Mouse (Mus musculus) forebrain, embryonic 11.5 days (tissue): ENCODE measurements at regions not wholly inside any gene's neighbourhood (a gene's known extent, or its start where the extent isn't known, plus 50 kb on each side); places are given as distances from the start of the nearest gene placed in this dataset.

Experiments used
- ATAC-seq: fragments of 200-750 bp; cut with Nextera tagmentation; replicated peaks from 2 replicates; pipeline ENCODE4 v1.8.0; 2017; ENCODE audit warnings: moderate TSS enrichment; ENCODE audit not compliant: low FRiP score
- DNase-seq: peaks from one replicate; pipeline ENCODE4 v3.0.0-alpha.2; 2017; ENCODE audit warnings: low spot score
- H3K27ac ChIP-seq: fragments of 300-500 bp; sonication (generic); 2 replicates; pipeline ENCODE4 v1.5.1; 2014; ENCODE audit warnings: low read depth, low read length
- H3K27me3 ChIP-seq: fragments of 300-500 bp; sonication (generic); 2 replicates; pipeline ENCODE4 v1.6.1; 2014; ENCODE audit warnings: mild to moderate bottlenecking, low read length, mixed read lengths; ENCODE audit not compliant: control insufficient read depth, insufficient read depth
- H3K36me3 ChIP-seq: fragments of 300-500 bp; sonication (generic); 2 replicates; pipeline ENCODE4 v1.6.1; 2014; ENCODE audit warnings: mild to moderate bottlenecking, low read length, moderate library complexity, mixed read lengths; ENCODE audit not compliant: control insufficient read depth, insufficient read depth
- H3K4me1 ChIP-seq: fragments of 300-500 bp; sonication (generic); replicated peaks from 2 replicates; pipeline ENCODE4 v1.6.1; 2014; ENCODE audit warnings: low read length, mixed read lengths; ENCODE audit not compliant: control insufficient read depth, insufficient read depth
- H3K4me2 ChIP-seq: fragments of 300-500 bp; sonication (generic); 2 replicates; pipeline ENCODE4 v1.6.1; 2014; ENCODE audit warnings: low read depth, mild to moderate bottlenecking, low read length, moderate library complexity, mixed read lengths; ENCODE audit not compliant: severe bottlenecking
- H3K4me3 ChIP-seq: fragments of 300-500 bp; sonication (generic); 2 replicates; pipeline ENCODE4 v1.5.1; 2014; ENCODE audit warnings: low read depth, low read length
- H3K9ac ChIP-seq: fragments of 300-500 bp; sonication (generic); 2 replicates; pipeline ENCODE4 v1.6.1; 2014; ENCODE audit warnings: low read length
- H3K9me3 ChIP-seq: fragments of 300-500 bp; sonication (generic); 2 replicates; pipeline ENCODE4 v1.6.1; 2016; ENCODE audit warnings: low read length, mixed read lengths; ENCODE audit not compliant: control insufficient read depth
- WGBS: fragments of 180-500 bp; shearing (Covaris S2); extraction: QIAGEN DNeasy Blood & Tissue Kit; methylation state at CpG from one replicate; pipeline ENCODE4 v1.1.7; 2014; 5-methylcytosine and 5-hydroxymethylcytosine counted together

- no peaks in the 10 kb centered on the region for H3K4me1 ChIP-seq
- ATAC-seq (peak; percentile 58; the same call in 1 of the 2 replicates), DNase-seq (no peak)
- H3K4me2 ChIP-seq = no peak overlapping the region
- no peaks in the 10 kb centered on the region for H3K36me3 ChIP-seq
- no peak overlapping the region for H3K4me3 ChIP-seq
- 26% methylated on average over 2 of the region's 2 CpGs for WGBS
- H3K9me3 ChIP-seq = no peaks in the 10 kb centered on the region
- no peaks in the 10 kb centered on the region for H3K27me3 ChIP-seq
- H3K9ac ChIP-seq = no peak overlapping the region
- H3K27ac ChIP-seq = no peak overlapping the region
Observed at GRCm38 (mm10) chr8:57134041-57134440, 186.7 kb upstream of the Hand2 start.

- Histone ChIP-seq H3K27me3 (no peaks in the 10 kb centered on the region), H3K36me3 (no peaks in the 10 kb centered on the region), H3K4me2 (no peak overlapping the region), H3K9ac (no peak overlapping the region), H3K4me1 (no peaks in the 10 kb centered on the region), H3K27ac (no peak overlapping the region), H3K4me3 (no peak overlapping the region), H3K9me3 (no peaks in the 10 kb centered on the region)
- ATAC-seq (no peak), DNase-seq (no peak)
- WGBS = 79% methylated on average over 5 of the region's 5 CpGs
Observed at GRCm38 (mm10) chr8:57134726-57135125, 186.1 kb upstream of the Hand2 start.

GRCm38 (mm10) chr8:57148036-57148435, 172.7 kb upstream of the Hand2 start:
- DNase-seq (no peak), ATAC-seq (no peak)
- H3K4me2 ChIP-seq = no peak overlapping the region
- H3K9me3 ChIP-seq = no peaks in the 10 kb centered on the region
- H3K4me3 ChIP-seq = no peak overlapping the region
- H3K4me1 ChIP-seq = no peaks in the 10 kb centered on the region
- 83% methylated on average over 5 of the region's 5 CpGs for WGBS
- H3K9ac ChIP-seq = no peak overlapping the region
- no peaks in the 10 kb centered on the region for H3K36me3 ChIP-seq
- no peak overlapping the region for H3K27ac ChIP-seq
- H3K27me3 ChIP-seq = no peaks in the 10 kb centered on the region

- Histone ChIP-seq H3K4me2 (no peak overlapping the region), H3K36me3 (no peaks in the 10 kb centered on the region), H3K27me3 (no peaks in the 10 kb centered on the region), H3K4me3 (no peak overlapping the region), H3K9me3 (no peaks in the 10 kb centered on the region), H3K4me1 (no peaks in the 10 kb centered on the region), H3K27ac (no peak overlapping the region), H3K9ac (no peak overlapping the region)
- no peak for DNase-seq
- WGBS = 93% methylated on average over 2 of the region's 2 CpGs
- ATAC-seq = no peak
Observed at GRCm38 (mm10) chr8:57191153-57191552, 129.6 kb upstream of the Hand2 start.

- Histone ChIP-seq H3K36me3 (no peaks in the 10 kb centered on the region), H3K27ac (no peak overlapping the region), H3K4me1 (no peaks in the 10 kb centered on the region), H3K4me3 (no peak overlapping the region), H3K9me3 (no peaks in the 10 kb centered on the region), H3K27me3 (no peaks in the 10 kb centered on the region), H3K9ac (no peak overlapping the region), H3K4me2 (no peak overlapping the region)
- WGBS = 94% methylated on average over 8 of the region's 8 CpGs
- DNase-seq (no peak), ATAC-seq (no peak)
Observed at GRCm38 (mm10) chr8:57200280-57200679, 120.5 kb upstream of the Hand2 start.

DNA sequence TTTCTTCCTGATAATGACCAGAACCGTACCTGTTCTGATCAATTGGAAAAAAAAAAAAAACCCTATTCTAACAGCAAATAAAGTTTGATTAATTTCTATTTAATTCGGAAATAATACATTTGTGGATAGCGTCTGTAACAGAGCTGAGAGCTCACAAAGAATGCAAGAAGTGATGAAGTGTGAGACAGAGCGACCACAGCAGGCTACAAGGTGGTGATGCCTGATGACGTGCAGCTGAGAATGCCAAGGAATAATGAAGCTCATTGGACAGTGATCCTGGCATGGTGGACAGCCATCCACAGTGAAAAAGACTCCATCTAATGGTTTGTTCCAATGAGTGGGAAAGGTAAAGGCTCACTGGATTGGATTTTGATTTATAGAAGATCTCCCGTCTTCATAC, 111.2 kb upstream of the Hand2 start:
- 85% methylated on average over 6 of the region's 6 CpGs for WGBS
- no peak overlapping the region for H3K4me2 ChIP-seq
- no peaks in the 10 kb centered on the region for H3K27me3 ChIP-seq
- no peak overlapping the region for H3K4me3 ChIP-seq
- H3K9ac ChIP-seq = no peak overlapping the region
- ATAC-seq (no peak), DNase-seq (no peak)
- H3K36me3 ChIP-seq = no peaks in the 10 kb centered on the region
- no peaks in the 10 kb centered on the region for H3K9me3 ChIP-seq
- no peak overlapping the region for H3K27ac ChIP-seq
- H3K4me1 ChIP-seq = no peaks in the 10 kb centered on the region

DNA sequence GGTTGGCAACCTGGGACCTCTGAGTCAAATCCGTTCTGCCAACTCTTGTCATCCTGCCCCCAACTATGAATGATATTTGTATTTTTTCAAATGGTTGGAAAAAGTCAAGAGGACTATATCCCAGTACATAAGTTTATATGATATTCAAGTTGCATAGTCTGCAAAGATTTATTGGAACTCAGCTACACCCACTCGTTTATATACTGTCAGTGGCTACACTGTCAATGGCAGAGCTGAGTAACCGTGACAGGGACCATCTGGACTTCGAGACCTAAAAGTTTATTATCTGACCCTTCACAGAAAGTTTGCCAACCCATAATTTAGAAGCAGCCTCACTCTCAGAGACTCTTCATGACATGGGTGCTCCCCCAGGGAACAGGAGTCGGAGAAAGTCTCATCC, 107.7 kb upstream of the Hand2 start:
- DNase-seq = no peak
- H3K4me3 ChIP-seq = no peak overlapping the region
- no peaks in the 10 kb centered on the region for H3K9me3 ChIP-seq
- no peak for ATAC-seq
- WGBS = 90% methylated on average over 5 of the region's 5 CpGs
- no peak overlapping the region for H3K9ac ChIP-seq
- H3K27ac ChIP-seq = no peak overlapping the region
- no peak overlapping the region for H3K4me2 ChIP-seq
- no peaks in the 10 kb centered on the region for H3K27me3 ChIP-seq
- H3K4me1 ChIP-seq = no peaks in the 10 kb centered on the region
- no peaks in the 10 kb centered on the region for H3K36me3 ChIP-seq

GRCm38 (mm10) chr8:57213982-57214930, 106.5 kb upstream of the Hand2 start:
- no peak overlapping the region for H3K4me2 ChIP-seq
- no peaks in the 10 kb centered on the region for H3K4me1 ChIP-seq
- H3K9ac ChIP-seq = no peak overlapping the region
- no peak overlapping the region for H3K27ac ChIP-seq
- no peak for DNase-seq
- ATAC-seq = no peak
- 90% methylated on average over 31 of the region's 31 CpGs for WGBS
- no peaks in the 10 kb centered on the region for H3K36me3 ChIP-seq
- H3K27me3 ChIP-seq = no peaks in the 10 kb centered on the region
- no peak overlapping the region for H3K4me3 ChIP-seq
- H3K9me3 ChIP-seq = no peaks in the 10 kb centered on the region

GRCm38 (mm10) chr8:57230594-57230993, 90.2 kb upstream of the Hand2 start:
- H3K9ac ChIP-seq = no peak overlapping the region
- WGBS = 79% methylated on average over 4 of the region's 4 CpGs
- H3K4me3 ChIP-seq = no peak overlapping the region
- H3K36me3 ChIP-seq = no peaks in the 10 kb centered on the region
- H3K4me2 ChIP-seq = no peak overlapping the region
- ATAC-seq = no peak
- no peak overlapping the region for H3K27ac ChIP-seq
- H3K4me1 ChIP-seq = no peaks in the 10 kb centered on the region
- H3K27me3 ChIP-seq = no peaks in the 10 kb centered on the region
- DNase-seq = no peak
- no peaks in the 10 kb centered on the region for H3K9me3 ChIP-seq
